Mouse (Mus musculus) spleen, adult 2 months (tissue): ENCODE data around the gene Trpc7.

ENCODE experiments used
- CTCF ChIP-seq: fragments of 200-500 bp; IDR thresholded peaks from 2 replicates; pipeline ENCODE4 v1.5.1; 2011; ENCODE audit warnings: mild to moderate bottlenecking, inconsistent platforms; ENCODE audit not compliant: insufficient read depth, insufficient read length, insufficient replicate concordance; ENCODE audit errors: extremely low read depth
- POLR2A ChIP-seq: fragments of 200-500 bp; IDR thresholded peaks from 2 replicates; pipeline ENCODE4 v1.6.1; 2011; ENCODE audit warnings: low read depth, low read length, inconsistent platforms

DNA sequence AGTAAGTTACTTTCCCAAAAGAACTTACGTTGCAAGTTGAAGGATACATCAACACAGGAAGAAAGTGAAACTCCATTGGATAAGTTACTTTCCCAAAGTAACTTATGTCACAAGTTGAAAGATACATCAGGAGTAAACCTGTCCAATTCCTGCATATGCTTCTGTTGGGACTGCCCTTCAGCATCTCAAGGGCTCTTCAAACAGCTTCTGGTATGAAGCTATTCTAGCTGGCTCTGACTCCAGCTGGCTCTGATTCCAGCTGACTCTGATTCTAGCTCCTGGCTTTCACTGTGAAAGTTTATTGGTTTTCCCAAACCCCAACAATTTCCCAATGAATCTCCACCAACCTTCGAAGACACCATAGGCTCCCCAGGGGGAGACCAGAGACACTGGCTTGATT is 27.2 kb upstream of the Trpc7 start:
- TF ChIP-seq POLR2A (no peak), CTCF (no peak)
